Mouse (Mus musculus): ENCODE results near the gene Chrm4. TPM values are rescaled to one million over a fixed set of nuclear protein-coding genes. Genes with fewer than 3 reads are reported as not detected.

The Chrm4 gene
- polyA plus RNA-seq, 1 experiment, result 0.97 TPM

DNA sequence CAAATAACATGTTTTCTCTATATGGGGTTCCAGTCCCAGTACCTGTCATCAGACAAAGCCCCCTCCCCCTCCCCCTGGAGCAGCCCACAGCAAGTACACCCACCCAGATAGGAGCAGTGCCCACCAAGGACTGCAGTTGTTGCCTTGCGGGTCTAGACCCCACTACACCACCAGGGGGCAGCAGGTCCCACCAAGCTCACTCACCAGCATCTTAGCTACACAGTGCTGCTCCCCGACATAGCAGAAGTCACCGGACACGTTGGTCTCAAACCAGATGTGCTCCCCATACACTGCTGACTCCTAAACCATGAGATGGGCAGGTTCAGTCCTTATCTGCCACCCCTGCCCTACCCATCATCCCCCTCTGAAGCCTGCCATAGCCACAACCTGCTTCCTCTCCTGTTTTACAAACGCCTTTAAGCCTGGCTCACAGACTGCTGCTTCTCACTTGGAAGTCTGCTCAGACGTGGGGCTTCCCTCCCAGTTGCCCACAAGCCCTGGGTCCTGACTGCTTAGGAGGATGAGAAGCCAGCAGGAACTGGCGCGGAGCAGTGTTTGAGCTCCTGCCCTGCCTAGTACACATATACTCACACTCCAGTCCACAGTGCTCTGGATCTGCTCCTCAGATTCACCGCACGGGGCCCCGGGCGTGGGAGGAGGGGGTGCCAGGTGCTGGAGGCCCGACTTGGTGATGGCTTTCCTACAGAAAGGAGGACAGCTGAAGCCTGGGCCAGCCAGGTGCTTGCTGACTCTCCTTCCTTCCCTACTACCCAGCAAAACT is 17.3 kb downstream of the Chrm4 start:
- Histone ChIP-seq H3K4me1 (ENCODE audit: control insufficient read depth, insufficient read depth, low read length) (no peaks in the 10 kb centered on the region), H3K36me3 (ENCODE audit: control insufficient read depth, insufficient read depth, low read length, poor library complexity, severe bottlenecking) (no peaks in the 10 kb centered on the region), H3K4me3 (ENCODE audit: low read depth, low read length) (no peak overlapping the region), H3K27ac (ENCODE audit: insufficient read depth, low read length) (no peak overlapping the region), H3K27me3 (ENCODE audit: control insufficient read depth, insufficient read depth, low read length, poor library complexity, severe bottlenecking) (no peaks in the 10 kb centered on the region), H3K9ac (ENCODE audit: low read depth, poor library complexity, severe bottlenecking) (no peak overlapping the region), H3K9me3 (replicated peaks; ENCODE audit: control insufficient read depth, insufficient read depth, low read length, poor library complexity, severe bottlenecking) (no peaks in the 10 kb centered on the region)
- TF ChIP-seq EP300 (IDR thresholded peaks at IDR 0.05; ENCODE audit: insufficient read depth, low read depth, low read length) (no peak), CTCF (IDR thresholded peaks at IDR 0.05; ENCODE audit: low read depth, low read length) (peak; percentile 98)

DNA sequence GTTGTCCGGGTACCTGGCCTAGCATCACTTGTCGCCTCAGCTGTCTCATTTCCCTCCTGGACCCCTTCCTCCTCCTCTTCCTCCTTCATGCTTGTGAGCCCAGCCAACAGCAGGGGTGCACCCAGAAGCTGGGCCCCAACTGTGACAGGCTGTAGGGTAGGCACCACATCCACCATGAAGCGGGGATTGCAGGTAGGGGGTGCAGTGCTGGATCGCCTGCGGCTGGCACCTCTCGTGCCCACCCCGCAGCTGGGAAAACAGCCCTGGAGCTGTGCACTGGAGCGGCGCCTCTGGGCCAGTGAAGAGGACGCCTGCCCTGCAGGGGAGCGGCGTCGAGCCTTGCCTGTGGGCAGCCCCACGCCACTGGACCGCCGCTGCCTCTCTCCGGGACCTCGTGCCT is 18.4 kb downstream of the Chrm4 start, which contains the start of gene Gm9821:
TSS of gene Gm9821 (plus strand) at position 221 of the 400 bp plus-strand sequence.
- no peak within 1 kb of the TSS for H3K9ac ChIP-seq (ENCODE audit: low read depth, poor library complexity, severe bottlenecking)
- H3K36me3 ChIP-seq (ENCODE audit: control insufficient read depth, insufficient read depth, low read length, poor library complexity, severe bottlenecking), result no peaks in the 10 kb centered on the region
- H3K9me3 ChIP-seq (replicated peaks; ENCODE audit: control insufficient read depth, insufficient read depth, low read length, poor library complexity, severe bottlenecking), result no peaks in the 10 kb centered on the region
- no peaks in the 10 kb centered on the region for H3K27me3 ChIP-seq (ENCODE audit: control insufficient read depth, insufficient read depth, low read length, poor library complexity, severe bottlenecking)
- no peaks in the 10 kb centered on the region for H3K4me1 ChIP-seq (ENCODE audit: control insufficient read depth, insufficient read depth, low read length)
- no peak within 1 kb of the TSS for H3K27ac ChIP-seq (ENCODE audit: insufficient read depth, low read length)
- TF ChIP-seq CTCF (IDR thresholded peaks at IDR 0.05; ENCODE audit: low read depth, low read length), result no peak
- no peak within 1 kb of the TSS for H3K4me3 ChIP-seq (ENCODE audit: low read depth, low read length)

- no peak overlapping the region for H3K4me3 ChIP-seq (ENCODE audit: low read depth, low read length)
- no peaks in the 10 kb centered on the region for H3K36me3 ChIP-seq (ENCODE audit: control insufficient read depth, insufficient read depth, low read length, poor library complexity, severe bottlenecking)
- no peaks in the 10 kb centered on the region for H3K27me3 ChIP-seq (ENCODE audit: control insufficient read depth, insufficient read depth, low read length, poor library complexity, severe bottlenecking)
- no peak overlapping the region for H3K27ac ChIP-seq (ENCODE audit: insufficient read depth, low read length)
- no peaks in the 10 kb centered on the region for H3K4me1 ChIP-seq (ENCODE audit: control insufficient read depth, insufficient read depth, low read length)
- no peaks in the 10 kb centered on the region for H3K9me3 ChIP-seq (replicated peaks; ENCODE audit: control insufficient read depth, insufficient read depth, low read length, poor library complexity, severe bottlenecking)
- H3K9ac ChIP-seq (ENCODE audit: low read depth, poor library complexity, severe bottlenecking), result no peak overlapping the region
- TF ChIP-seq POLR2A (IDR thresholded peaks at IDR 0.05; ENCODE audit: insufficient read depth, low read length) (no peak), EP300 (IDR thresholded peaks at IDR 0.05; ENCODE audit: insufficient read depth, low read depth, low read length) (no peak), CTCF (IDR thresholded peaks at IDR 0.05; ENCODE audit: low read depth, low read length) (no peak)
Observed at GRCm38 (mm10) chr2:91946836-91947235, 19.8 kb downstream of the Chrm4 start.

DNA sequence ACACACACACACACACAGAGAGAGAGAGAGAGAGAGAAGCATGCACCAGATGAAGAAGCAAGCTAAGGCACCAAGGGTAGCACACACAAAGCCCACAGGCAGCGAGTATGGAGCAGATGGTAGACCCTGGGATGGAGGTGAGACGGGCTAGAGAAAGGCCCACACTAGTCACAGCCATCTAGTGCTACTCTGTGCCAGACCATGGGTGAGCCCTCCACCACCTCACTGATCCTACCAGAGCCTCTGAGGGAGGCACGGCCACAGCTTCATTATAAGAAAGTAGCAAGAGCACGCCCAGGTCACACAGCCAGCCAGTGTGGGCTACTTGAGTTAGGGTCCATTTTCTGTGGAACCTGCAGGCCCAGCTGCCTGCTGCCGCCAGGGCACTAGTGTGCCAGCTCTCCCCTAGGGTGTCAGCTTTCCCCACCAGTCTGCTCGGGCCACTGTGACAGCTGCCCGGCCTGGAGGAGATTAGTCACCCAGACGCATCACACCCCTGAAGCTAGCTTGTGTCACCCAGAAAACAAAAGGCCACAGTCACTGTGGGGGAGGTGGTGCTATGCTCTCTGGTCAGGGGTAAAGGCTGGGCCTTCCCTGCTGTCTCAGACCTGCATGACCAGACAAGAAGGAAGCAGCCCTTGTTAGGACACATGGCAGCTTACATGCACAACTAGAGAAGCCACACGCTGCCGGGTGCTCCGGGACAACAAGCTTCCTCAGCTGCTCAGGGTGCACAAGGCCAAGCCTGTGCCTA is 20.5 kb downstream of the Chrm4 start:
- TF ChIP-seq POLR2A (IDR thresholded peaks at IDR 0.05; ENCODE audit: insufficient read depth, low read length) (no peak), EP300 (IDR thresholded peaks at IDR 0.05; ENCODE audit: insufficient read depth, low read depth, low read length) (no peak), CTCF (IDR thresholded peaks at IDR 0.05; ENCODE audit: low read depth, low read length) (no peak)
- H3K27me3 ChIP-seq (ENCODE audit: control insufficient read depth, insufficient read depth, low read length, poor library complexity, severe bottlenecking), result no peaks in the 10 kb centered on the region
- H3K36me3 ChIP-seq (ENCODE audit: control insufficient read depth, insufficient read depth, low read length, poor library complexity, severe bottlenecking), result no peaks in the 10 kb centered on the region
- no peak overlapping the region for H3K4me3 ChIP-seq (ENCODE audit: low read depth, low read length)
- H3K27ac ChIP-seq (ENCODE audit: insufficient read depth, low read length), result no peak overlapping the region
- H3K4me1 ChIP-seq (ENCODE audit: control insufficient read depth, insufficient read depth, low read length), result no peaks in the 10 kb centered on the region
- no peak overlapping the region for H3K9ac ChIP-seq (ENCODE audit: low read depth, poor library complexity, severe bottlenecking)
- H3K9me3 ChIP-seq (replicated peaks; ENCODE audit: control insufficient read depth, insufficient read depth, low read length, poor library complexity, severe bottlenecking), result no peaks in the 10 kb centered on the region

GRCm38 (mm10) chr2:91948151-91948509 is 21.1 kb downstream of the Chrm4 start:
- Histone ChIP-seq H3K9me3 (replicated peaks; ENCODE audit: control insufficient read depth, insufficient read depth, low read length, poor library complexity, severe bottlenecking) (no peaks in the 10 kb centered on the region), H3K27me3 (ENCODE audit: control insufficient read depth, insufficient read depth, low read length, poor library complexity, severe bottlenecking) (no peaks in the 10 kb centered on the region), H3K27ac (ENCODE audit: insufficient read depth, low read length) (no peak overlapping the region), H3K36me3 (ENCODE audit: control insufficient read depth, insufficient read depth, low read length, poor library complexity, severe bottlenecking) (no peaks in the 10 kb centered on the region), H3K9ac (ENCODE audit: low read depth, poor library complexity, severe bottlenecking) (no peak overlapping the region), H3K4me1 (ENCODE audit: control insufficient read depth, insufficient read depth, low read length) (no peaks in the 10 kb centered on the region), H3K4me3 (ENCODE audit: low read depth, low read length) (no peak overlapping the region)
- no peak for TF ChIP-seq EP300 (IDR thresholded peaks at IDR 0.05; ENCODE audit: insufficient read depth, low read depth, low read length)

- Histone ChIP-seq H3K36me3 (ENCODE audit: control insufficient read depth, insufficient read depth, low read length, poor library complexity, severe bottlenecking) (no peaks in the 10 kb centered on the region), H3K9ac (ENCODE audit: low read depth, poor library complexity, severe bottlenecking) (no peak overlapping the region), H3K4me3 (ENCODE audit: low read depth, low read length) (no peak overlapping the region), H3K4me1 (ENCODE audit: control insufficient read depth, insufficient read depth, low read length) (peaks cover 3% of the 10 kb centered on the region), H3K9me3 (replicated peaks; ENCODE audit: control insufficient read depth, insufficient read depth, low read length, poor library complexity, severe bottlenecking) (no peaks in the 10 kb centered on the region), H3K27ac (ENCODE audit: insufficient read depth, low read length) (no peak overlapping the region), H3K27me3 (ENCODE audit: control insufficient read depth, insufficient read depth, low read length, poor library complexity, severe bottlenecking) (no peaks in the 10 kb centered on the region)
- no peak for TF ChIP-seq EP300 (IDR thresholded peaks at IDR 0.05; ENCODE audit: insufficient read depth, low read depth, low read length)
- no peak for TF ChIP-seq CTCF (IDR thresholded peaks at IDR 0.05; ENCODE audit: low read depth, low read length)
- TF ChIP-seq POLR2A (IDR thresholded peaks at IDR 0.05; ENCODE audit: insufficient read depth, low read length), result no peak
Observed at GRCm38 (mm10) chr2:91948792-91949241, 21.8 kb downstream of the Chrm4 start.
